Mouse (Mus musculus) heart, postnatal 0 days (tissue): ENCODE data around the gene Trmt1.

Experiments used
- CTCF ChIP-seq: IDR thresholded peaks from 2 replicates; pipeline ENCODE4 v1.5.1; 2016; ENCODE audit warnings: antibody characterized with exemption, control low read depth, low read depth
- EP300 ChIP-seq: IDR thresholded peaks from 2 replicates; pipeline ENCODE4 v1.6.1; 2016; ENCODE audit warnings: antibody characterized with exemption, low read depth

- TF ChIP-seq CTCF, result no peak
- no peak for TF ChIP-seq EP300
Observed at GRCm38 (mm10) chr8:84722530-84722849, 36.4 kb downstream of the Trmt1 start.
